Mouse (Mus musculus) thymus, adult 2 months (tissue): ENCODE measurements around the gene Prss32.
"Not testable (repeated sequence)": the region's sequence is repeated elsewhere in the genome, so short reads cannot be mapped to it uniquely, and the experiment has no call there.

Experiments used
- CTCF ChIP-seq: fragments of 200-500 bp; IDR thresholded peaks from 2 replicates; pipeline ENCODE4 v1.5.1; 2012; ENCODE audit warnings: mild to moderate bottlenecking, control low read depth, low read length, moderate library complexity, borderline replicate concordance; ENCODE audit not compliant: control insufficient read depth, poor library complexity, insufficient read depth; ENCODE audit errors: extremely low read depth
- POLR2A ChIP-seq: fragments of 200-500 bp; IDR thresholded peaks from 2 replicates; pipeline ENCODE4 v1.6.1; 2012; ENCODE audit warnings: mild to moderate bottlenecking, low read length, control low read depth, moderate library complexity; ENCODE audit not compliant: control insufficient read depth, poor library complexity, insufficient read depth; ENCODE audit errors: extremely low read depth

- not testable (repeated sequence) for TF ChIP-seq POLR2A, CTCF
Observed at GRCm38 (mm10) chr17:23880576-23880975, 36.9 kb downstream of the Prss32 start, which contains the start of the genes Dcpp1 and Dcpp2.
